Mouse (Mus musculus): ENCODE data around the gene Gja8.
A peak's percentile ranks its signal among the peaks of the same experiment; 100 is the strongest.

Gja8 gene

DNA sequence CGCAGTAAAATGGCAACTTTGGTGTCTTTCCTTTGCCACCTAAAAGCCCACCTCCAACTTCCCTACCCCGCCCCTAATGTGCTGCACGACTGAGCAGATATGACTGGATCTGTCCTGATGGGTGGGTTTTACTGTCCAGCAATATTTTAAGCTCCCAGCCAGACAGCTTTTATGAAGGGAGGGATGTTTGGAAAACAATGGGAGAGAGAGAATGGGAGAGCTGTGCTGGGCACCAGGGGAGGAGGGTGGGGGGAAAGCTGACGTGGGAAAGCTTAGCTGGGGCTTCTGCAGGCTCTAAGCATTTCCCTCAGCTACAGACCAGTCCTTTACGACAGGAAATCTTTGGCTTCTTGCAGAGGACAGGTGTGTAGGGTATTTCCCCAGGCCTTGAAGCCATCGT is at the start of gene Gja8:
Gene Gja8, minus strand, starts transcription at position 101 of the 400 bp plus-strand sequence.
- DNase-seq (ENCODE audit: low read depth, low spot score): no peak

- no peak for DNase-seq (ENCODE audit: low read depth, low spot score)
These were observed 48.6 kb upstream of the Gja8 start for GRCm38 (mm10) chr3:96974467-96974866.

DNA sequence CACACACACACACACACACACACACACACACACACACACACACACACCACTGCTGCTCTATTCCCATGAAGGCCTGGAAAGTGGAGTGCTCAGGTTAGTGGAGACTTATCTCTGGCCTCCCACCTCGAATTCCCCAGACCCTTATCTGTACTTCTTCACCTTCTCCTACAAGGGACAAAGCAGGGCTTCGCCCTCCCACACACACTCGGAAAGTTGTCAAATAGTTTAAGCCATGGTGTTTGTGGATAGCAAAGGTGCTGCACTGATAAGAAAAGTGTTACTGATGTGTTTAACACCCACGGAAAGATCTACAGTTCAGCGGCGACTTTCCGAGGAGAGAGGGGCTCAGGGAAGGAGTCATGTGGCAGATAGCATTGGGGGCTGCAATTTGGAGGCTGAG is 45.2 kb upstream of the Gja8 start:
- no peak for DNase-seq (ENCODE audit: low read depth, low spot score)

GRCm38 (mm10) chr3:96963088-96964034 is 37.5 kb upstream of the Gja8 start:
- no peak for DNase-seq (ENCODE audit: low read depth, low spot score)

- DNase-seq (ENCODE audit: low read depth, low spot score): no peak
These were observed 34.8 kb upstream of the Gja8 start for GRCm38 (mm10) chr3:96960597-96960996.

DNA sequence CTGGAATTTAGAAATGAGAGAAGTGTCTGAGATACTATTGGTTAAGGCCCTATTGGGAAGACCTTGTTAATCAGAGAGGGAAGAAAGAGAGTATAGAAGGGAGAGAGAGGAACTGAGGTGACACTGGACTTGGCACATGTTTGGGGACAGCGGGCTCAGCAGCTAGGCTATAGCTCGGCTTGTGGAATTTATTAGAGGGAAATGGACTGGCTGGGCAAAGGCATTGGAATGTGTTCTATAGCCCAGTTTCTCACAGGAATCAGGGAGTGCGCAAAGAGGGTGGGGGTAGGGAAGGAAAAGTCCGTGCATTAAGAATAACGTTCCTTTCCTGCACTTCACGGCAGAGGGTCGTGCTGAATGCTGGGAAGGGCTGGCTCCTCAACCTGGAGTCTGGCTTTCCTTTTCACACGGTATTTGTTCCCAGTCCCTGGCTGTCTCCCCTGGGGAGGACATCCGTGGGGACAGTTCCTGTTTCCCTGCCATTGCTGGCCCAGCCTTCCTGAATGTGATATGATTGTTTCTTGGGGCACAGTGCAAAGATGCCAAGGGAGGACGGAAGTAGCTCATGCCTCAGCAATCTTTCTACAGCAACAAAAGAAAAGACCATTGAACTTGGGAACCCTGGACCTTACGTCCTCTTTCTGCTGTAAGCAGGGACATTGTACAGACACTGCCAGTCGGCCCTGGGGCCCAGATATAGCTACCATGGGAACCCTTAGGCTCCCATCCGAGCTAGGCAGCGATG is 27.8 kb upstream of the Gja8 start:
- DNase-seq (ENCODE audit: low read depth, low spot score): no peak

- DNase-seq (ENCODE audit: low read depth, low spot score): no peak
These were observed 16.9 kb upstream of the Gja8 start for GRCm38 (mm10) chr3:96942706-96943105.

GRCm38 (mm10) chr3:96938738-96939137 is 12.9 kb upstream of the Gja8 start:
- DNase-seq (ENCODE audit: low read depth, low spot score): peak; percentile 85

- DNase-seq (ENCODE audit: low read depth, low spot score): no peak
These were observed 11.8 kb upstream of the Gja8 start for GRCm38 (mm10) chr3:96937606-96938005.

DNA sequence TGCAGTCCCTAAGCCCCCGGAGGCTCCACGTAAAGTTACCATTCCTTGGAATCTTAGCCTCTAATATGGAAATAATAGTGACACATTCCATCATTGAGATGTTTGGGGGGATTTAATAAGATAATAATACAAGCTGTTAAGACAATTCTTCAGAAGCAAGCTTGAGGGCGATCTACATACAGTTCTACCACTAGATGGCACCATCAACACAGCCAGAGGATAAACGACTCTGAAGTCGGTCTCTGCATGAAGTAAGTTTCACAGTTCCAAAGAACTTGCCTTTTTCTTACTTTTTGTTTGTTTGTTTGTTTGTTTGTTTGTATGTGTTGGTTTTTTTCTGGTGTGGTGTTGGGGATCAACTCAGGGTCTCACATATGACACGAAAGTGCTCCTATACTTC is 10.4 kb upstream of the Gja8 start:
- DNase-seq (ENCODE audit: low read depth, low spot score): peak; percentile 57

GRCm38 (mm10) chr3:96931261-96931681 is 5.5 kb upstream of the Gja8 start:
- DNase-seq (ENCODE audit: low read depth, low spot score): no peak

GRCm38 (mm10) chr3:96924631-96925030 is 1.2 kb downstream of the Gja8 start:
- no peak for DNase-seq (ENCODE audit: low read depth, low spot score)

GRCm38 (mm10) chr3:96920991-96921390 is 4.8 kb downstream of the Gja8 start:
- no peak for DNase-seq (ENCODE audit: low read depth, low spot score)

GRCm38 (mm10) chr3:96905592-96905991 is 20.2 kb downstream of the Gja8 start:
- DNase-seq (ENCODE audit: low read depth, low spot score): no peak

- DNase-seq (ENCODE audit: low read depth, low spot score): peak; percentile 85
These were observed 20.8 kb downstream of the Gja8 start, which contains the start of gene Gpr89 for GRCm38 (mm10) chr3:96904851-96905541. Gene Gpr89 (minus strand): TSS chr3:96905346.

DNA sequence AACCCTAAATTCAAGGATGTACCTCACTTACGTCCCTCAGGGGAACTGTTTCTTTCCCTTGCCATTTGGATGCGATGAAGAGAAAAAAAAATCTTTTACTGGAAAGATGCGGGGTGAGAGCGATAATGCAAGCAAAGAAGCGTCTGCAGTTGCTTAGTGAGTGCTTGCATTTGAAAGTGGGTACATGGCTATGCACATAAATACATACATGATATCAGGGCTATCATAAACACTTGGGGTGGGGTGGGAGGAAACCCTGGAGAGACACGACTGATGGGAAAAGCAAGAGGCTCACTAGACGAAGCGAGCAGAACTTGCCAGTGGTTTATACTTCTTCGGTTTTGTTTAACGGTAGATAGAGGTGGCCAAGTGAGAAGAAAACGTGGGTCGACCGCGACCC is 21.4 kb downstream of the Gja8 start, which contains the start of gene Gja5:
Gene Gja5, plus strand, starts transcription at position 301 of the 400 bp plus-strand sequence.
- no peak for DNase-seq (ENCODE audit: low read depth, low spot score)

- DNase-seq (ENCODE audit: low read depth, low spot score): no peak
These were observed 23.4 kb downstream of the Gja8 start for GRCm38 (mm10) chr3:96902336-96902999.

- DNase-seq (ENCODE audit: low read depth, low spot score): no peak
These were observed 42.1 kb downstream of the Gja8 start for GRCm38 (mm10) chr3:96883690-96884089.

DNA sequence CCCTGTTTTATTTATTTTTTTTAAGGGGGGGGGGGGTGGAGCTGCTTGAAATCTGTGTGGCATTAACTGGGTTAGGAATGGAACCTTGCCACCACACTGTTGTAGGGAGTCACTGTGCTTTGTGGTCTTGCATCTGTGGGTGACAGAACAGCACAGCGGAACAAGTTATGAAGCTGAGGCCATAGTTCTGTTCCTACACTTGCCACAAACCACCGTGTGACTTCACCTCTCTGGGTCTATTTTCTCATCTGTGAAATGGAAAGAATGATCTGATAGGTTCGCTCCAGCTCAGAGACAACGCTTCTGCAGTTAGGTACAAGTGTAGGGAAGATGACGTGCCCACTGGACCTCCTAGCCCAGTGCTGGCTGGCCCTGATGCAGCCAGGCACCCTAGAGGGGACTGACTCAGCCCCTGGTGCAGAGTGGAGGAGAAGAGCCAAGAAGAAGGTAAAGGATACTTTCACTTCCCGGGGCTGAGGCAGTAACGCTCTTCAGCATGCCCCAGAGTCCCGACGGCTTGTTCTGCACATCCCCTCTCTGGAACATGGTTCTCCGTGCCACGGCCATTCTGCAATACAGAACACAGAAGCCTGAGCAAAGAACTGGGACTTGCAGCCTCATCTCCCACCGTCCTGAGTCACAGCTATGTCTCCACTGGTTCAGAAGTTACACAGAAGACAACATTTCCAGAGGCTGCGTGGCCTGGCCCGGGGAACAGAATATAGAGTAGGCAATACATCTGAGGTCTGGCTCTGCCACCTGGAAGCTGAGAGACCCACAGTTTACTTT is 43.6 kb downstream of the Gja8 start:
- no peak for DNase-seq (ENCODE audit: low read depth, low spot score)

- DNase-seq (ENCODE audit: low read depth, low spot score): no peak
These were observed 44.3 kb downstream of the Gja8 start for GRCm38 (mm10) chr3:96881557-96881956.

All from embryo, embryonic 11.5 days (tissue).